Mouse (Mus musculus): ENCODE data around the gene Mtnr1b.

Mtnr1b gene

GRCm38 (mm10) chr9:15802413-15803027, 71.8 kb downstream of the Mtnr1b start:
- DNase-seq (ENCODE audit: low read depth, low spot score), result no peak

GRCm38 (mm10) chr9:15800402-15800801, 74.0 kb downstream of the Mtnr1b start:
- DNase-seq (ENCODE audit: low read depth, low spot score), result no peak

- DNase-seq (ENCODE audit: low read depth, low spot score), result no peak
Observed at GRCm38 (mm10) chr9:15794408-15794807, 79.9 kb downstream of the Mtnr1b start.

- DNase-seq (ENCODE audit: low read depth, low spot score), result no peak
Observed at GRCm38 (mm10) chr9:15792076-15792475, 82.3 kb downstream of the Mtnr1b start.

GRCm38 (mm10) chr9:15786610-15787009, 87.7 kb downstream of the Mtnr1b start:
- DNase-seq (ENCODE audit: low read depth, low spot score), result no peak

GRCm38 (mm10) chr9:15786192-15786591, 88.2 kb downstream of the Mtnr1b start:
- no peak for DNase-seq (ENCODE audit: low read depth, low spot score)

GRCm38 (mm10) chr9:15781936-15782335, 92.4 kb downstream of the Mtnr1b start:
- DNase-seq (ENCODE audit: low read depth, low spot score), result no peak

- no peak for DNase-seq (ENCODE audit: low read depth, low spot score)
Observed at GRCm38 (mm10) chr9:15774911-15775310, 99.4 kb downstream of the Mtnr1b start.

Data from skeletal muscle tissue, adult 2 months (tissue).